ENCODE assay signal across 26 mouse cellular contexts in the genomic region with DNA sequence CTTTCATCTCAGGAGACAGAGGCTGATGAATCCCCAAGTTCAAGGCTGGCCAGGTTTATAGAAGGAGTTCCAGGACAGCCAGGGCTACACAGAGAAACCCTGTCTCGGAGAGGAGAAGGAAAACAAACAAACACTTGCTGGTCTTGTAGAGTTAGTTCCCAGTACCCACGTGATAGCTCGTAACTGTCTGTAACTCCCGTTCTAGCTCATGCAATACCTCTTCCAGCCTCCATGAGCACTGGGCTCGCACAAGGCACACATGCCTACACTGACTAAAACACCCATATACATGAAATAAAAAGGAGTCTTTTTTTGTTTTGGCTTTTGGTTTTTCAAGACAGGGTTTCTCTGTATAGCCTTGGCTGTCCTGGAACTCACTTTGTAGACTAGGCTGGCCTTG. TPM values are rescaled to one million over a fixed set of nuclear protein-coding genes. Genes with fewer than 3 reads are reported as not detected.
DNase-seq lines count a peak whose midpoint lies in the region; ATAC-seq and TF ChIP-seq lines count a peak whose summit lies in the region.
"Had no signal": no experiment of that assay in that cellular context is flagged by ENCODE, and none has a peak within 500 bp of the region (broad histone marks: within the 10 kb centered on the region; RNA-seq: fewer than 3 reads in every experiment).

No protein-coding gene starts in this region.

- no peaks in the 10 kb centered on the region for H3K4me1 ChIP-seq in MEL (ENCODE audit: control insufficient read depth in 1 of 2, insufficient read depth in 2 of 2, low read length in 2 of 2)
- H3K4me1 ChIP-seq: embryonic facial prominence, embryonic 10.5 days; embryonic facial prominence, embryonic 12.5 days had no signal

- no peak for TF ChIP-seq POLR2A in MEL (IDR thresholded peaks at IDR 0.05; ENCODE audit: control insufficient read depth in 1 of 2, insufficient read depth in 1 of 2, low read depth in 1 of 2, low read length in 2 of 2, poor library complexity in 1 of 2)

- H3K36me3 ChIP-seq in MEL (ENCODE audit: control insufficient read depth in 1 of 2, insufficient read depth in 2 of 2, low read length in 2 of 2), result peaks cover 2 to 29% of the 10 kb centered on the region in 2 experiments; a peak in 3 of 4 replicates

- no peak for TF ChIP-seq RAD21 in MEL (IDR thresholded peaks at IDR 0.05; ENCODE audit: low read depth, low read length)

- no peak for TF ChIP-seq CTCF in MEL (IDR thresholded peaks at IDR 0.05 in 2 of 3, conservative IDR thresholded peaks at IDR 0.05 in 1 of 3; ENCODE audit: control insufficient read depth in 1 of 3, insufficient read depth in 1 of 3, low read depth in 2 of 3, low read length in 3 of 3, poor library complexity in 1 of 3, severe bottlenecking in 1 of 3)

- no peak overlapping the region for H3K27ac ChIP-seq in MEL (ENCODE audit: control insufficient read depth, low read depth, low read length)
- H3K27ac ChIP-seq: embryonic facial prominence, embryonic 10.5 days; embryonic facial prominence, embryonic 12.5 days; forebrain, embryonic 10.5 days; forebrain, embryonic 12.5 days had no signal

- TF ChIP-seq EP300 in MEL (IDR thresholded peaks at IDR 0.05; ENCODE audit: low read depth in 1 of 2, low read length in 2 of 2), result no peak

- no peak overlapping the region for H3K9ac ChIP-seq in MEL (ENCODE audit: control insufficient read depth, low read depth, low read length, poor library complexity, severe bottlenecking)
- H3K9ac ChIP-seq: embryonic facial prominence, embryonic 12.5 days; forebrain, embryonic 12.5 days had no signal

- H3K4me3 ChIP-seq in MEL (ENCODE audit: control insufficient read depth in 1 of 2, insufficient read depth in 1 of 2, low read depth in 2 of 2, low read length in 2 of 2), result no peak overlapping the region
- H3K4me3 ChIP-seq: embryonic facial prominence, embryonic 10.5 days; embryonic facial prominence, embryonic 12.5 days; erythroblast, embryonic 14.5 days; forebrain, embryonic 10.5 days; forebrain, embryonic 12.5 days had no signal

- intact Hi-C loops in gastrocnemius, postnatal 36 days (cut with DNase I), result no loop called here

- ATAC-seq in megakaryocyte-erythroid progenitor cell, adult 5-6 weeks (replicated peaks; ENCODE audit: low FRiP score, low TSS enrichment, poor library complexity, severe bottlenecking), result 0 out of 2 replicates have a peak, but pooled peaks have one; percentile 61
- ATAC-seq: activated CD4-positive, CD25-positive, alpha-beta regulatory T cell, adult 4 months; forebrain, embryonic 14.5 days; forebrain, embryonic 16.5 days; Patski had no signal

- no peaks in the 10 kb centered on the region for H3K79me2 ChIP-seq in MEL (ENCODE audit: control insufficient read depth, insufficient read depth, low read length, poor library complexity)

- no peaks in the 10 kb centered on the region for H3K27me3 ChIP-seq in MEL (ENCODE audit: control insufficient read depth in 1 of 2, insufficient read depth in 2 of 2, low read length in 2 of 2)
- H3K27me3 ChIP-seq: embryonic facial prominence, embryonic 12.5 days; forebrain, embryonic 12.5 days; Patski had no signal

- no peaks in the 10 kb centered on the region for H3K9me3 ChIP-seq in MEL (replicated peaks; ENCODE audit: insufficient read depth, low read length)
- H3K9me3 ChIP-seq: embryonic facial prominence, embryonic 10.5 days; embryonic facial prominence, embryonic 12.5 days; forebrain, embryonic 10.5 days; forebrain, embryonic 12.5 days; G1E had no signal

- peak; percentile 4 for DNase-seq in retina, embryonic 14.5 days (ENCODE audit: low spot score)
- no peak for DNase-seq in retina, postnatal 1 day
- peak; percentile 19 for DNase-seq in MEL (ENCODE audit: low read depth, low spot score)
- DNase-seq in ZHBTc4 (ENCODE audit: low read depth, low spot score), result peak; percentile 72
- DNase-seq in adrenal gland, postnatal 36 days, result no peak
- no peak for DNase-seq in MN1 (ENCODE audit: low spot score)
- no peak for DNase-seq in gastrocnemius, postnatal 36 days
- DNase-seq: adrenal gland, adult 8-10 months; adrenal gland, postnatal 14 days; cerebellum, adult 11 months; cerebellum, adult 18-20 months; cerebellum, adult 8-10 months; cerebellum, adult 9-11 months; cerebellum, postnatal 14 days; cerebellum, postnatal 36 days had no signal

TF ChIP-seq in MEL, 35 proteins besides CTCF, POLR2A, EP300 and RAD21:
- TF ChIP-seq SMC3 (IDR thresholded peaks at IDR 0.05; ENCODE audit: low read depth, low read length) (no peak), USF2 (IDR thresholded peaks at IDR 0.05; ENCODE audit: borderline replicate concordance in 1 of 2, insufficient read depth in 1 of 2, low read depth in 1 of 2, low read length in 2 of 2) (no peak), USF1 (IDR thresholded peaks at IDR 0.05; ENCODE audit: low read depth, low read length) (no peak)

RNA-seq across cellular contexts. Expression of a gene that starts 6.0 kb away (rescaled TPM):
- 23.5 and 24.3 TPM in 2 replicates for total RNA-seq in MEL (2012; rRNA removed)
- 10 to 100 TPM in 1 of 2 experiments, not detected in 1; 51.8 TPM for polyA plus RNA-seq in MEL (2012; ENCODE audit: insufficient read depth in 1 of 2, insufficient read length in 2 of 2, low read depth in 1 of 2, low replicate concordance in 2 of 2, missing spikeins in 1 of 2)
- 38.1 and 53.7 TPM in 2 replicates for total RNA-seq in megakaryocyte-erythroid progenitor cell, adult 5-6 weeks (2014; fragmentation: Nextera tagmentation)
- total RNA-seq in megakaryocyte-erythroid progenitor cell, adult 5-6 weeks (2017), result 28.4 and 33.1 TPM in 2 replicates
- 1 to 10 TPM; 2.2 to 3.3 TPM for total RNA-seq in adrenal gland, postnatal 36 days (2021)
- under 1 TPM; 0.81 to 0.92 TPM for total RNA-seq in gastrocnemius, postnatal 36 days (2021)

RNA-seq across cellular contexts. Expression of a gene that starts 50.3 kb away (rescaled TPM):
- 44.7 and 57.4 TPM in 2 replicates for total RNA-seq in MEL (2012; rRNA removed)
- polyA plus RNA-seq in MEL (2012; ENCODE audit: insufficient read depth in 1 of 2, insufficient read length in 2 of 2, low read depth in 1 of 2, low replicate concordance in 2 of 2, missing spikeins in 1 of 2), result 10 to 100 TPM in 1 of 2 experiments, not detected in 1; 52.5 TPM
- 40.0 and 58.7 TPM in 2 replicates for total RNA-seq in megakaryocyte-erythroid progenitor cell, adult 5-6 weeks (2014; fragmentation: Nextera tagmentation)
- 61.9 and 76.4 TPM in 2 replicates for total RNA-seq in megakaryocyte-erythroid progenitor cell, adult 5-6 weeks (2017)
- total RNA-seq in adrenal gland, postnatal 36 days (2021), result 10 to 100 TPM; 63.6 to 65.0 TPM
- 1 to 10 TPM; 4.7 to 4.8 TPM for total RNA-seq in gastrocnemius, postnatal 36 days (2021)

RNA-seq across cellular contexts. Expression of a gene that starts 59.7 kb away (rescaled TPM):
- total RNA-seq in MEL (2012; rRNA removed), result 23.2 and 31.7 TPM in 2 replicates
- 100 to 1,000 TPM in 1 of 2 experiments, 10 to 100 TPM in 1; 18.6 to 160 TPM for polyA plus RNA-seq in MEL (2012; ENCODE audit: insufficient read depth in 1 of 2, insufficient read length in 2 of 2, low read depth in 1 of 2, low replicate concordance in 2 of 2, missing spikeins in 1 of 2)
- 79.0 and 81.2 TPM in 2 replicates for total RNA-seq in megakaryocyte-erythroid progenitor cell, adult 5-6 weeks (2014; fragmentation: Nextera tagmentation)
- 89.9 and 91.0 TPM in 2 replicates for total RNA-seq in megakaryocyte-erythroid progenitor cell, adult 5-6 weeks (2017)
- total RNA-seq in adrenal gland, postnatal 36 days (2021), result 1 to 10 TPM; 2.1 to 2.4 TPM
- total RNA-seq in gastrocnemius, postnatal 36 days (2021), result under 1 TPM; 0.44 to 0.79 TPM

Comparison
In these comparisons a context has a peak if more than half of its experiments do, and no peak if none do; other contexts are left out.
1. DNase-seq: peak in retina, embryonic 14.5 days (single experiment), MEL (single experiment) and ZHBTc4 (single experiment); none in retina, postnatal 1 day (single experiment), adrenal gland, postnatal 36 days (0 of 2), MN1 (single experiment) and gastrocnemius, postnatal 36 days (0 of 2).